Mouse (Mus musculus) G1E (cell line): Measurements from ENCODE around the gene Zscan10.

Source experiments
- CTCF ChIP-seq: IDR thresholded peaks from 2 replicates; pipeline ENCODE4 v1.5.1; 2012; ENCODE audit warnings: low read depth, low read length, inconsistent platforms, mixed read lengths
- GATA1 ChIP-seq: IDR thresholded peaks from 2 replicates; pipeline ENCODE4 v1.6.1; 2012; ENCODE audit warnings: borderline replicate concordance, low read length, inconsistent platforms, mixed read lengths
- GATA2 ChIP-seq: IDR thresholded peaks from 2 replicates; pipeline ENCODE4 v1.6.1; 2012; ENCODE audit warnings: low read depth, low read length, inconsistent platforms, borderline replicate concordance
- POLR2AphosphoS5 ChIP-seq: IDR thresholded peaks from 2 replicates; pipeline ENCODE4 v1.6.1; 2012; ENCODE audit warnings: low read depth, low read length, inconsistent platforms; ENCODE audit not compliant: insufficient replicate concordance
- TAL1 ChIP-seq: conservative IDR thresholded peaks from 2 replicates; pipeline ENCODE4 v1.6.1; 2012; ENCODE audit warnings: low read depth, low read length, inconsistent platforms, mixed read lengths

- TF ChIP-seq TAL1, result no peak
- TF ChIP-seq GATA1, result no peak
- no peak for TF ChIP-seq CTCF
- TF ChIP-seq POLR2AphosphoS5, result no peak
- TF ChIP-seq GATA2, result no peak
Observed at GRCm38 (mm10) chr17:23553634-23554120, 47.0 kb upstream of the Zscan10 start.
